Mouse (Mus musculus) ES-Bruce4 (cell line): ENCODE measurements around the gene Gm10277. TPM values are rescaled to one million over a fixed set of nuclear protein-coding genes. Genes with fewer than 3 reads are reported as not detected.

Experiments used
- H3K27ac ChIP-seq: 2 replicates; pipeline ENCODE4 v1.5.1; 2012; ENCODE audit warnings: low read length, inconsistent platforms; ENCODE audit not compliant: insufficient read depth
- H3K27me3 ChIP-seq: 2 replicates; pipeline ENCODE4 v1.6.1; 2012; ENCODE audit warnings: mild to moderate bottlenecking, low read length, inconsistent platforms; ENCODE audit not compliant: control insufficient read depth, poor library complexity, insufficient read depth, severe bottlenecking
- H3K36me3 ChIP-seq: 2 replicates; pipeline ENCODE4 v1.6.1; 2012; ENCODE audit warnings: inconsistent platforms, mild to moderate bottlenecking, low read length, moderate library complexity; ENCODE audit not compliant: control insufficient read depth, poor library complexity, insufficient read depth, severe bottlenecking
- H3K4me1 ChIP-seq: one replicate; pipeline ENCODE4 v1.8.1; 2011; ENCODE audit warnings: low read length; ENCODE audit not compliant: control insufficient read depth, insufficient read depth
- H3K4me3 ChIP-seq: 2 replicates; pipeline ENCODE4 v1.5.1; 2011; ENCODE audit warnings: low read depth, mild to moderate bottlenecking, low read length
- H3K9ac ChIP-seq: 2 replicates; pipeline ENCODE4 v1.6.1; 2012; ENCODE audit warnings: low read depth, mild to moderate bottlenecking, inconsistent platforms; ENCODE audit not compliant: poor library complexity, severe bottlenecking
- H3K9me3 ChIP-seq: replicated peaks from 2 replicates; pipeline ENCODE4 v1.6.1; 2012; ENCODE audit warnings: mild to moderate bottlenecking, low read length, inconsistent platforms; ENCODE audit not compliant: control insufficient read depth, poor library complexity, insufficient read depth, severe bottlenecking
- CTCF ChIP-seq: IDR thresholded peaks from one replicate; pipeline ENCODE4 v1.8.1; 2011; ENCODE audit warnings: low read depth, low read length
- EP300 ChIP-seq: IDR thresholded peaks from 2 replicates; pipeline ENCODE4 v1.6.1; 2011; ENCODE audit warnings: low read depth, low read length; ENCODE audit not compliant: insufficient read depth
- POLR2A ChIP-seq: IDR thresholded peaks from one replicate; pipeline ENCODE4 v1.8.1; 2011; ENCODE audit warnings: low read length; ENCODE audit not compliant: insufficient read depth
- polyA plus RNA-seq: library from polyadenylated mRNA; stranded (reverse); fragments of >200 nt; gene quantifications from 2 replicates; pipeline ENCODE4 v1.2.4, GENCODE M21; 2011; ENCODE audit warnings: low read depth; ENCODE audit not compliant: missing spikeins, insufficient read depth, insufficient read length

Gene Gm10277
- not detected in 2 replicates for polyA plus RNA-seq

DNA sequence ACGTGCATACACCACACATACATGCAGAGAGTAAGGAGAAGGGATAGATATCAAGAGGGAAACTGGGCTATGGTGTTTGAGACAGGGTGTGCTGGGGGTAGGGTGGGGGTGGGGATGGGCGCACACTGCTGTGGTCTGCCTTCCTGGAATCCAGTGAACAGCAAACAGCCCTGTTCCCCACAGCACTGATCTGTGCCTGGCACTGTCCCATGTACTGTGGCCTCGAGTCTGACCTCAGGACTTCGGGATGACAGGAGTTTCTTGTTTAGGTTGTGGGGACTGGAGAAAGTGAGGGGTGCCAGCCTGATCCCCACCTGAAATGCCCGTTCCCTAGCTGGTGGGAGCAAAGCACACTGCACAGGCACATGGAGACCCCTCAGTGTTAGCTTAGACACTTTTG is at the start of gene Gm10277:
Gene Gm10277 (minus strand): TSS at position 41 of the 400 bp plus-strand sequence.
- Histone ChIP-seq H3K9ac (no peak within 1 kb of the TSS), H3K27ac (peak within 1 kb of the TSS; percentile 83), H3K4me1 (peaks cover 26% of the 10 kb centered on the region), H3K9me3 (no peaks in the 10 kb centered on the region), H3K4me3 (no peak within 1 kb of the TSS), H3K27me3 (no peaks in the 10 kb centered on the region), H3K36me3 (no peaks in the 10 kb centered on the region)
- TF ChIP-seq EP300 = no peak
- TF ChIP-seq POLR2A = no peak
- no peak for TF ChIP-seq CTCF

DNA sequence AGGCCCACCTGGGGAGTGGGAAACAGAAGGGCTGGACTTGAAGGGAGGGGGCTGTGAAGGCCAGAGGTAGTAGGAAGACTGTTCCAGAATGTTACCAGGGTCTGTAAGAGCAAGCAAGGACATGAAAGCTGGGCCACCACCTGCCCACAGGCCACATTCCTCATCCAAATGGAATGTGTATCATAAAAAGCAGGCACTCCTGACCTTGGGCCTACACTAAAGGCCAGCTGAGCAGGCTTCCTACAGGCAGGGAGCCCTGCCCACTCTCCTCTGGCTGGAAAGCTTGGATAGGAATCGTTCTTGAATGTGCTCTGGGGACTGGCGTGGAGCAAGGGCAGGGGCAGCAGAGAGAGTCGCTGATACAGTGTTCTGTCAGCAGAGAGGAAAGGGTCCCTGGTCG is 49.2 kb upstream of the Gm10277 start:
- Histone ChIP-seq H3K9me3 (no peaks in the 10 kb centered on the region), H3K4me3 (no peak overlapping the region), H3K9ac (no peak overlapping the region), H3K27ac (no peak overlapping the region), H3K27me3 (no peaks in the 10 kb centered on the region), H3K4me1 (no peaks in the 10 kb centered on the region), H3K36me3 (peaks cover 4% of the 10 kb centered on the region)
- no peak for TF ChIP-seq CTCF
- TF ChIP-seq EP300 = no peak
- TF ChIP-seq POLR2A = no peak

DNA sequence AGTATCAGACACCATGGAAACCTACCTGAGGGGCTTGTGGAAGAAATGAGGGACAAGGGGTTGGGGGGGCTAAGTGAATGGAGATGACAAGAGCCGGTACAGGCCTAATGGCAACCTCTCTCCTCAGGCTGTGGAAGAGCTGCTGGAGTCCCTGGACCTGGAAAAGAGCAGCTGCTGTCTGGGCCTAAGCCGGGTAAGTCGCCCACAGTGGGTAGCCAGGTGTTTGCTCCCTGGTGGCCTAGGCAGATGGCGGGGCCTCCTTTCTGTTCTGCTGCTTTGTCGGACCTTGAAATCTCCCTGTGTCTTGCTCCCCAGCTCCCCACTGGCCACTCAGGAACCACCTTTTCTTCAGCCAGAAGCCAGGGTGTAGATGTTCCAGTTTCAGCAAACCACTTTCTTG is 48.7 kb upstream of the Gm10277 start:
- no peaks in the 10 kb centered on the region for H3K9me3 ChIP-seq
- H3K36me3 ChIP-seq = peaks cover 4% of the 10 kb centered on the region; the same call in 1 of the 2 replicates
- no peak overlapping the region for H3K27ac ChIP-seq
- no peaks in the 10 kb centered on the region for H3K4me1 ChIP-seq
- no peaks in the 10 kb centered on the region for H3K27me3 ChIP-seq
- no peak overlapping the region for H3K9ac ChIP-seq
- H3K4me3 ChIP-seq = no peak overlapping the region
- no peak for TF ChIP-seq EP300
- TF ChIP-seq CTCF = no peak
- TF ChIP-seq POLR2A = no peak

DNA sequence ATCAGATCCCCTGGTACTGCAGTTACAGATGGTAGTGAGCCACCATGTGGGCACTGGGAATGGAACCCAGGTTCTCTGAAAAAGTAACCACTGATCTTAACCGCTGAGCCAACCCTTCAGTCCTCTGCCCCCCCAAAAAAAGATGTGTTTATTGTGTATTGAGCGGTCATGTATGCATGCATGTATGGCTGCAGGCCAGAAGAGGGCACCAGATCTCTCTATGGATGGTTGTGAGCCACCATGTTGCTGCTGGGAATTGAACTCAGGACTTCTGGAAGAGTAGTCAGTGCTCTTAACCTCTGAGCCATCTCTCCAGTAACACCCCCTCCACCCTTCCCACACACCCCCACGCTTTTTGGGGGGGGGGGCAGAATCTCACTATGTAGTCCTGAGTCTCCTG is 47.6 kb upstream of the Gm10277 start:
- TF ChIP-seq POLR2A (no peak), CTCF (peak; percentile 44), EP300 (no peak)
- H3K4me3 ChIP-seq = no peak overlapping the region
- no peaks in the 10 kb centered on the region for H3K27me3 ChIP-seq
- H3K4me1 ChIP-seq = no peaks in the 10 kb centered on the region
- no peaks in the 10 kb centered on the region for H3K9me3 ChIP-seq
- no peak overlapping the region for H3K27ac ChIP-seq
- no peak overlapping the region for H3K9ac ChIP-seq
- peaks cover 4% of the 10 kb centered on the region; the same call in 1 of the 2 replicates for H3K36me3 ChIP-seq

DNA sequence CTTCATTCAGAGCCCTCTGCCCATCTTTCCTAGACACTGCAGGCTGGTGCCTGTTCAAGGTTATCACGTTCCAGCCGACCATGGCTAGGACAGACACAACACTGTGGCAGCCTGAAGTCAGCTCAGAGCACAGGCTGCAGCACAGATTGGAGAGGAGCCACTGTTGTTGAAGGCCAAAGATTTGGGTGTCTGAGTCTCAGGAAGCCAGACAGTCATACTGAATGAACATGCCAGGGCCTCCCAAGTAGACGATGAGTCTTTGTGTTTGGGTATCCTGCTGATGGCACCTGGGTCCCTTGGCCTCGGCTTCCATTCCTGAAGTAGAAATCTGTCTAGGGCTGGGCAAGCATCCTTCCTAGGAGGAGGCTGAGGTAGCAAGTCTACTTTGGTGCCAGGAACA is 45.0 kb upstream of the Gm10277 start:
- Histone ChIP-seq H3K9me3 (no peaks in the 10 kb centered on the region), H3K36me3 (peaks cover 12% of the 10 kb centered on the region; the same call in 1 of the 2 replicates)
- TF ChIP-seq POLR2A (no peak), EP300 (no peak), CTCF (no peak)

DNA sequence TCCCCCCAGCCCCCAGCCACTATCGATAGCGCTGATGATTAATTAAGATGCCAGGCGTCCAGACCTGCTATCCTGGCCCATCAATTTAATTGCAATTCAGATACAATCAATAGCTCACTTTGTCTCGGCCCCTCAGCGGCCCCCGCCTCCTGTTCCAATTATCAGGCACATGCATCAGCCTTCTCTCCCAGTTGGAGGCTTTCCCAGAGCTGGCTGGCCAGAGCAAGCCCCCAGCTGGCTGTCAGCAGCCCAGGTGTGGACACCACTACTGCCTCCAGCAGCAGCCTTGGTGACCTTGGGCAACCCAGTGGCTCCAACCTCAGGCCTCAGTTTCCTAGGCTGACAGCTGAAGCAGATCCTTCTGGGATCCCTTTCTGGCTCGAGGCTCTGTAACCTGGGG is 43.3 kb upstream of the Gm10277 start:
- Histone ChIP-seq H3K4me3 (no peak overlapping the region), H3K36me3 (peaks cover 13% of the 10 kb centered on the region; the same call in 1 of the 2 replicates), H3K27me3 (no peaks in the 10 kb centered on the region), H3K27ac (no peak overlapping the region), H3K9me3 (no peaks in the 10 kb centered on the region), H3K4me1 (no peaks in the 10 kb centered on the region), H3K9ac (no peak overlapping the region)
- TF ChIP-seq EP300 (no peak), CTCF (no peak), POLR2A (no peak)

More for the DNA sequence above, 45.0 kb upstream of the Gm10277 start:
- Histone ChIP-seq H3K27ac (no peak overlapping the region), H3K4me1 (no peaks in the 10 kb centered on the region), H3K4me3 (no peak overlapping the region), H3K27me3 (no peaks in the 10 kb centered on the region), H3K9ac (no peak overlapping the region)
